Mouse (Mus musculus) liver, embryonic 11.5 days (tissue): ENCODE measurements at regions not wholly inside any gene's neighbourhood (a gene's known extent, or its start where the extent isn't known, plus 50 kb on each side); places are given as distances from the start of the nearest gene placed in this dataset.

Source experiments
- ATAC-seq: fragments of 200-750 bp; cut with Nextera tagmentation; replicated peaks from 2 replicates; pipeline ENCODE4 v1.8.0; 2017; ENCODE audit warnings: moderate number of reproducible peaks, mild to moderate bottlenecking, moderate TSS enrichment, moderate library complexity; ENCODE audit not compliant: low FRiP score
- DNase-seq: peaks from one replicate; pipeline ENCODE4 v3.0.0-alpha.2; 2017; ENCODE audit warnings: low spot score
- H3K27ac ChIP-seq: fragments of 300-500 bp; sonication (generic); 2 replicates; pipeline ENCODE4 v1.5.1; 2014; ENCODE audit warnings: mild to moderate bottlenecking, low read depth, low read length, control low read depth
- H3K27me3 ChIP-seq: fragments of 300-500 bp; sonication (generic); replicated peaks from 2 replicates; pipeline ENCODE4 v1.6.1; 2014; ENCODE audit warnings: low read length, mixed read lengths; ENCODE audit not compliant: control insufficient read depth, insufficient read depth
- H3K36me3 ChIP-seq: fragments of 300-500 bp; sonication (generic); 2 replicates; pipeline ENCODE4 v1.6.1; 2014; ENCODE audit warnings: mild to moderate bottlenecking, low read length, moderate library complexity, mixed read lengths; ENCODE audit not compliant: control insufficient read depth, insufficient read depth
- H3K4me1 ChIP-seq: fragments of 300-500 bp; sonication (generic); replicated peaks from 2 replicates; pipeline ENCODE4 v1.6.1; 2014; ENCODE audit warnings: low read length, mixed read lengths; ENCODE audit not compliant: control insufficient read depth, insufficient read depth
- H3K4me2 ChIP-seq: fragments of 300-500 bp; sonication (generic); 2 replicates; pipeline ENCODE4 v1.6.1; 2014; ENCODE audit warnings: mild to moderate bottlenecking, control low read depth, moderate library complexity
- H3K4me3 ChIP-seq: fragments of 300-500 bp; sonication (generic); 2 replicates; pipeline ENCODE4 v1.5.1; 2014; ENCODE audit warnings: low read depth, low read length, control low read depth
- H3K9ac ChIP-seq: fragments of 300-500 bp; sonication (generic); 2 replicates; pipeline ENCODE4 v1.6.1; 2014; ENCODE audit warnings: low read depth, low read length, control low read depth
- H3K9me3 ChIP-seq: fragments of 300-500 bp; sonication (generic); 2 replicates; pipeline ENCODE4 v1.6.1; 2016; ENCODE audit warnings: low read length, inconsistent platforms, mixed read lengths; ENCODE audit not compliant: control insufficient read depth
- WGBS: fragments of 180-500 bp; shearing (Covaris S2); extraction: QIAGEN DNeasy Blood & Tissue Kit; methylation state at CpG from one replicate; pipeline ENCODE4 v1.1.7; 2014; 5-methylcytosine and 5-hydroxymethylcytosine counted together

DNA sequence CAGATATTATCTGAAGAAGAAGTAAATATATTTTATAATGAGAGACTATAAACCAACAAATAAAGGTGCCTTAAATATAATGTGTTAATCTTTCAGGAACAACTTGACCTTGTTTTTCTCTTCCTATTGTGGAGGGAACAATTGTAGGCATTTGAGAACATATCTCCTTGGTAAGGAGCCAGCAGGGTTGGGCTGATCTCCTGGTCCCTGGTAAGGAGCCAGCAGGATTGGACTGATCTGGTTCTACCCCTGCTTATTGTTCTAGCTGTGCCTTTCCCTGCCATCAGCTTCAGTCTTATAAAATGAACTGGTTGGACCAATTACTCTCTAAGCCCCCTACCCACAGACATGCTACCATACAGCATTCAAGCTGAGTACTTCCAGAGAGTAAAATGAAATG, 187.7 kb upstream of the Gria1 start:
- DNase-seq: no peak
- H3K9me3 ChIP-seq: no peaks in the 10 kb centered on the region
- ATAC-seq: no peak
- no peak overlapping the region for H3K4me2 ChIP-seq
- no peak overlapping the region for H3K9ac ChIP-seq
- H3K27me3 ChIP-seq: no peaks in the 10 kb centered on the region
- H3K36me3 ChIP-seq: no peaks in the 10 kb centered on the region
- no peak overlapping the region for H3K27ac ChIP-seq
- no peaks in the 10 kb centered on the region for H3K4me1 ChIP-seq
- H3K4me3 ChIP-seq: no peak overlapping the region

DNA sequence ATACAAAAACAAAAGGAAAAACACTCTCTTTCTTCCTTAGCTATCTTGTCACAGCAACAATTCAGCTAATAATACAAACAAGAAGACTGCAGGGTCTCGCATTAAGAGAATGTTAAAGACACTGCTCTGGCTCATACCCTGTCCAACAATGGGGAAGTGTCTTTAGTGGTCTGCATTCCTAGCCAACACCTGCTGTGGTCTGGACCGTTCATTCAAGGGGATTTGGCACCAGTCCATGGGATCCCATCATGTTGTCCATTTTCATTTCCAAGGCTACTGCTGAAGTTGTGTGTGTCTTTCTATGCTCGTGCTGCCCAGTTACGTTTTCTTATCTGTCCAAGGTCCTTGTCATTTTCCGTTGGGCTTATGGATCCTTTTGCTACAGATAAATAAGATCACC, 183.7 kb upstream of the Gria1 start:
- Histone ChIP-seq H3K4me1 (no peaks in the 10 kb centered on the region), H3K27me3 (no peaks in the 10 kb centered on the region), H3K9me3 (no peaks in the 10 kb centered on the region), H3K4me3 (no peak overlapping the region), H3K36me3 (no peaks in the 10 kb centered on the region), H3K4me2 (no peak overlapping the region), H3K27ac (no peak overlapping the region), H3K9ac (no peak overlapping the region)
- DNase-seq: no peak
- ATAC-seq: no peak
- 84% methylated on average over 5 of the region's 5 CpGs for WGBS

DNA sequence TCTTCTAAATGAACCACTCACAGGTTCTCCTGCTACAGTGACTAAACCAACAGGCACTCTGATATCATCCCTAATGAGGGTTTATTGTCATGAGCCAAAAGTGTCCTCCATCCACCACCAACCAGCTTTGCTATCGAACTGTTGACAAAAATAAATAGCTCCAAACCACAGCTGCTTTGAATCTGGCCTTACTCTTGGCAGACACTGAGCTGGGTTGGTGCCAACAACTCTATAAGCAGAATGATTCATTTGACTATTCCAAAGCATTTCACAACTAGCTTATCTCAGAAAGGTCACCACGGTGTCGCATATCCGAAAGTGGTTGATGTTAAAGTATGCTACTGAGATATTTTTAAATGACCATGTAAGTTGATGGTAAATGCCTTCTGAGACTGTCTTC, 148.5 kb upstream of the Gria1 start:
- Histone ChIP-seq H3K36me3 (no peaks in the 10 kb centered on the region), H3K4me2 (no peak overlapping the region)
- ATAC-seq: no peak

DNA sequence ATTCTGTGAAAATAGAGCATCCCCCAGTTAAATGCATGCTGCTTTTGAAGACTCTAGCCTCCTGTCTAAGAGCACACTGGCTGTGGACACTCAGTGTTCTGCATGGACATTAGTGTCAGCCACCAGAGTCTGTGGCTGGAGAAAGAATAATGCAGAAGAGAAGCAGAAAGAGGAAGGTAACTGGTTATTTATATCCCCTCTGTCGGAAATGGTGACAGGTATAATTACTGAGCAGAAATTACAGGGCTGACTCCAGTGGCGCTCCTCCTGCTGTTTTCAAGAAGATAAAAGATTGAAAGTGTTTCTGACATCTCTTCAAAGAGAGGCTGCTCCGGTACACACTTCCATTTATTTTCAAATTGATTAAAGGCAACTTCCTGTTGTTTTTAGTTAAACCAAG, 139.5 kb upstream of the Gria1 start:
- no peak overlapping the region for H3K4me3 ChIP-seq
- no peaks in the 10 kb centered on the region for H3K27me3 ChIP-seq
- H3K9ac ChIP-seq: no peak overlapping the region
- H3K4me1 ChIP-seq: no peaks in the 10 kb centered on the region
- H3K9me3 ChIP-seq: no peaks in the 10 kb centered on the region
- ATAC-seq (no peak), DNase-seq (no peak)
- no peaks in the 10 kb centered on the region for H3K36me3 ChIP-seq
- WGBS: 21% methylated on average over 3 of the region's 3 CpGs
- no peak overlapping the region for H3K27ac ChIP-seq
- H3K4me2 ChIP-seq: no peak overlapping the region

More for the DNA sequence above, 148.5 kb upstream of the Gria1 start:
- H3K27ac ChIP-seq: no peak overlapping the region
- WGBS: 66% methylated on average over 4 of the region's 4 CpGs
- no peak overlapping the region for H3K9ac ChIP-seq
- H3K4me3 ChIP-seq: no peak overlapping the region
- no peaks in the 10 kb centered on the region for H3K9me3 ChIP-seq
- no peaks in the 10 kb centered on the region for H3K4me1 ChIP-seq
- H3K27me3 ChIP-seq: no peaks in the 10 kb centered on the region
- DNase-seq: no peak

DNA sequence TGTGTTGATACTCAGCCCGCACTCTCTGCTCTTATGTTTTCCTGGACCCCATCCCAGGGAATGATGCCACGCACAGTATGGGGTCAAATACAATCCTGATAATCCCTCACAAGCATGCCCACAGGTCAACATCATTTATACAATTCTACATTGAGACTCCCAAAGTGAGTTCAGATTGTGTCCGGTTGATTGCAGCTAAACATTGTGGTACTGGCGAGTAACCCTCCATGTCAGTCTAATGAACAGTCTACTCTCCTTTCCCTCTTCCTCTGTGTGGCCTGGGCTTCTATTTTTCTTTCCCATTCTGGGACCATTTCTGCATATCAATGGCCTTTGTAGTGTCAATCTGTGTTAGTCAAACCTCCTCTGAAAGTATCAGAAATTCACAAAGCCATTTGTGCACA, 112.6 kb upstream of the Gria1 start:
- H3K4me2 ChIP-seq: no peak overlapping the region
- no peaks in the 10 kb centered on the region for H3K36me3 ChIP-seq
- ATAC-seq (no peak), DNase-seq (no peak)
- H3K4me3 ChIP-seq: no peak overlapping the region
- no peaks in the 10 kb centered on the region for H3K4me1 ChIP-seq
- H3K9me3 ChIP-seq: no peaks in the 10 kb centered on the region
- no peak overlapping the region for H3K27ac ChIP-seq
- WGBS: 85% methylated on average over 4 of the region's 4 CpGs
- H3K27me3 ChIP-seq: no peaks in the 10 kb centered on the region
- H3K9ac ChIP-seq: no peak overlapping the region

DNA sequence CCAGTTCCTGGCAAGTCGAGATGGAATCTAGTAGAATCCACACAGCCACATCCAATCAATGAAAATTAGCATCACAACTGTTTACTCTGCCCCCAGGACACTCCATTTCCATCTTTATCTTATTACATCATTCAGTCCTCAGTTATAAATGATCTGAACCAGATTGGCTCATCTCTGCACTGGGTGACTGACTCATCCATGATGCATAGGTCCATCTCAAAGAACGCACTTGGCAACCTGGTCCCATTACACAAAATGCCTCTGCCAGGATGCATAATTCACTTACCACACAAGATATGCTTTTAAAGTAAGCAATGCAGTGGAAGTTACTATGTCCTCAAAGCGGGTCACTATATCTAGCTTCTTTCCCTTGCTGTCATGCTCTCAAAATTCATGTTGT, 110.0 kb upstream of the Gria1 start:
- 79% methylated on average over 3 of the region's 3 CpGs for WGBS
- no peak for ATAC-seq

DNA sequence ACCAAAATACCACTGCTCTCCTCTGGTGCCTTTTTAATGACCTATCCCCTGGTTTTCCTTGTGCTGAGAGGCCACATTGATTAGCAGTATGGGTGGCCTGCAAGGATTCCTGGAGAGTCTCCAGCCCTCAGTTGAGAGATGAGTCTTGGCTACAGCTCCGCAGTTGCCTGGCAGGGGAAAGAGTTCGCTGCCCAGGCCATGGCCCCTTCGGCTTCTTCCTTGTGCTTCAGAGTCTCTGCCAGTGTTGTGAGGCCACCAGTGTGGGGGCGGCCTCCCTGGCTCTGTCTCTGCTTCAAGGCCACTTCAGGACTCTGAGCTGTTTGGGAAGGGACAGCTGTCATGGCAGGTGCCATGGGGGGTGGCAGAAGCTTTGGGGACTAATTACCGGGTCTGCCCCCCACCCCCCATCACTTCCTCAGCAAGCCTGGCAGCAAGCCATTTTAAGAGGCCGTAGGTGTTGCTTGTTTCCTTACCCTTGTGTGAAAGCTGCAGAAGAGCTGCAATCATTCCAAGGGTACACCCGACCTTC, 85.8 kb upstream of the Gria1 start:
- Histone ChIP-seq H3K4me3 (no peak overlapping the region), H3K9me3 (no peaks in the 10 kb centered on the region), H3K36me3 (no peaks in the 10 kb centered on the region), H3K4me2 (no peak overlapping the region), H3K9ac (no peak overlapping the region), H3K27ac (no peak overlapping the region), H3K27me3 (no peaks in the 10 kb centered on the region), H3K4me1 (no peaks in the 10 kb centered on the region)
- 74% methylated on average over 7 of the region's 7 CpGs for WGBS
- DNase-seq (no peak), ATAC-seq (no peak)

More for the DNA sequence above, 110.0 kb upstream of the Gria1 start:
- no peaks in the 10 kb centered on the region for H3K4me1 ChIP-seq
- H3K9ac ChIP-seq: no peak overlapping the region
- no peak overlapping the region for H3K4me3 ChIP-seq
- no peak for DNase-seq
- no peak overlapping the region for H3K4me2 ChIP-seq
- H3K9me3 ChIP-seq: no peaks in the 10 kb centered on the region
- no peak overlapping the region for H3K27ac ChIP-seq
- H3K36me3 ChIP-seq: no peaks in the 10 kb centered on the region
- H3K27me3 ChIP-seq: no peaks in the 10 kb centered on the region

DNA sequence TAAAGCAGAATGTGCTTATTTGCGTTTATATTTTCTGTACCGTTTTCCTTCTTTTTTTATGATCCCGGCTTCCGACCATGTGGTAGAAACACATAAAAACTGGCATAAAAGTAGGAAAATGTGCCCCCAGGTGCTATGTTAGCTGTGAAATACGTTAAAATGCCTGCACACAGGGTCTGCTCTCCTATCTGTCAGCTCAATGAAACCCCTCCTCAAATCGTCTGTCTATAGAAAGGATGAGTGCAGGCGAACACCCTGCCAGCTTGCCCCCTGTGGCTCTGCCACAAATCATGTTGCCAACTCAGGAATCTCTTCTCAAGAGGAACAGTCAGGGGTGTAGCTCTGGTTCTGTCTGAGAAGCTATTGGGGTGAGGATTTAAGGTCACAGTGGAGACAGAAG, 78.4 kb upstream of the Gria1 start:
- no peak overlapping the region for H3K27ac ChIP-seq
- H3K9ac ChIP-seq: no peak overlapping the region
- no peak for ATAC-seq
- no peaks in the 10 kb centered on the region for H3K9me3 ChIP-seq
- DNase-seq: no peak
- no peak overlapping the region for H3K4me2 ChIP-seq
- H3K36me3 ChIP-seq: no peaks in the 10 kb centered on the region
- H3K4me3 ChIP-seq: no peak overlapping the region
- 74% methylated on average over 7 of the region's 7 CpGs for WGBS
- H3K4me1 ChIP-seq: no peaks in the 10 kb centered on the region
- H3K27me3 ChIP-seq: no peaks in the 10 kb centered on the region

DNA sequence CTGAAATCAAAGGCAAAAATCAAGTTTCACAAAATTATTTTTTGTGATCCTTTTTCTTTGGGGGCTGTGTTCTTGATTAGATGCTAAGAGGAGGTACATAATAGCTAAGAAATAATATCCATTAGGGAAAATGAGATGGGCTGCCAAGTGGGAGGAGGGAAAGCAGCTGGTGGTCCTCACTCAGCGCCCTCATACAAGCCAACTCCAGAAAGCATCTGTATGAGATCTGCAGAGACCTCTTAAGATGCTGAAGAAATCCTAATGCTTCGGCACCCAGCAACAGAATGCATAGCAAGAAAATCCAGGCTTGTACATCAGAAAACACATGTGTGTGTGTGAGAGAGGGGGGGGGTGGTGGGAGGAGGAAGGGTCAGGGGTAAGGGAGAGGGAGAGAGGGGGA, 58.8 kb upstream of the Gria1 start:
- H3K27me3 ChIP-seq: no peaks in the 10 kb centered on the region
- no peaks in the 10 kb centered on the region for H3K4me1 ChIP-seq
- no peaks in the 10 kb centered on the region for H3K9me3 ChIP-seq
- ATAC-seq: no peak
- H3K4me2 ChIP-seq: no peak overlapping the region
- no peak overlapping the region for H3K4me3 ChIP-seq
- 80% methylated on average over 2 of the region's 2 CpGs for WGBS
- no peaks in the 10 kb centered on the region for H3K36me3 ChIP-seq
- no peak overlapping the region for H3K9ac ChIP-seq
- DNase-seq: no peak
- H3K27ac ChIP-seq: no peak overlapping the region
